Mouse (Mus musculus): ENCODE data around the gene Hes3. TPM values are rescaled to one million over a fixed set of nuclear protein-coding genes. Genes with fewer than 3 reads are reported as not detected.

Hes3 gene
- polyA plus RNA-seq, 1 experiment from 2014 or later = 0.09 TPM

DNA sequence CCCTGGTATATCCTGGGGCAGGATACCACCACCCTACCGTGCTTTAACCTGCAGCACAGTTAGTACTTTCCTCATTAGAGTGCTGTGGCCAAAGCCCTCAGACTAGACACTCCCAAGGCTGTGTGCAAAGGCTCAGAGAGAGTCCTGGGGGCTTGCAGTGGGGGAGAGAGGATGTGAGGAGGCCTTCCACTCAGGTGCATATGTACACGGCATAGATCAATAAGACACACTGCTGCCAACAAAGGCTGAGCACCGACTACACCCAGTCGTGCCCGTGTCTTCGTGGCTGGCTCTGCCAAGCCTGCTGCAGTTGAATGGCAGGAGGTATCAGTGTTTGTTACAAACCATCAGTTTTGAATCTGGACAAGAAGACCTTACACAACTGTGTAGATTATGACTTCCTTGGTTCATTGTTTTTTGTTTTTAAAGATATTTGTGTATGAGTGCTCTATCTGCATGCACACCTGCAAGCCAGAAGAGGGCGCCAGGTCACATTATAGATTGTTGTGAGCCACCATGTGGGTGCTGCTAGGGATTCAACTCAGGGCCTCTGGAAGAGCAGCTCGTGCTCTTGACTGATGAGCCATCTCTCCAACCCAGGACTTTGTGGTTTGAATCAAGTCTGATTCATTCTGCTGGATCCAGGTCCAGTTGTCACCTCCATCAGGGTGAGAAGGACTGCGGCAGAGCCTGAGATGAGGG, 26.4 kb downstream of the Hes3 start:
- 88% methylated on average over 9 of the region's 9 CpGs for WGBS
- no peak for ATAC-seq (ENCODE audit: insufficient number of reproducible peaks, insufficient read depth, low FRiP score, low TSS enrichment)

DNA sequence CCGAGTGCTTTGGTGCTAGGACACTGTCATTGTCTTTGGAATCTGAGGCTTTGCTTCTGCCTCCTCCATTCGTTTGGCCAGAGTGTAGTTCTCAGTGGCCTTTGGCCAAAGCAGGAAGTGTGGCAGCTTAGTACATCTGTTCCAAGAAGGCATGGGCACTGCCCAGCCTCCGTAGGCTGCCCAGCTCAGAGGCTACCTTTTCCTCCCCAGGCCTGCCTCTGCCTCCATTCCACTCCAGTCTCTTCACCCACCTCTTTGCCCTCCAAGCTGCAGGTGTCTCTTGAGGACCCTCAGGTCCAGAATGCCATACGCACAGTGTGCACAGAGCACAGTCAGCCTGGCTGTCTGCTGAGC, 27.3 kb downstream of the Hes3 start:
- H3K27ac ChIP-seq = no peak overlapping the region

More for the DNA sequence above, 26.4 kb downstream of the Hes3 start:
- no peak overlapping the region for H3K4me2 ChIP-seq (replicated peaks)
- no peak overlapping the region for H3K9ac ChIP-seq
- no peak overlapping the region for H3K4me3 ChIP-seq
- no peaks in the 10 kb centered on the region for H3K27me3 ChIP-seq
- no peaks in the 10 kb centered on the region for H3K36me3 ChIP-seq
- H3K4me1 ChIP-seq = peaks cover 34% of the 10 kb centered on the region
- H3K27ac ChIP-seq = no peak overlapping the region
- H3K9me3 ChIP-seq = no peaks in the 10 kb centered on the region

GRCm38 (mm10) chr4:152263512-152264176, 27.8 kb downstream of the Hes3 start:
- no peak overlapping the region for H3K4me3 ChIP-seq
- H3K36me3 ChIP-seq = no peaks in the 10 kb centered on the region
- no peak overlapping the region for H3K9ac ChIP-seq
- 21% methylated on average over 10 of the region's 10 CpGs for WGBS
- no peak overlapping the region for H3K27ac ChIP-seq
- peak; percentile 29; the same call in 1 of the 2 replicates for ATAC-seq (ENCODE audit: insufficient number of reproducible peaks, insufficient read depth, low FRiP score, low TSS enrichment)
- H3K4me2 ChIP-seq (replicated peaks) = 0 out of 2 replicates have a peak overlapping the region, but pooled peaks have one; percentile 5
- H3K4me1 ChIP-seq = peaks cover 34% of the 10 kb centered on the region
- H3K9me3 ChIP-seq = no peaks in the 10 kb centered on the region
- no peaks in the 10 kb centered on the region for H3K27me3 ChIP-seq

More for the DNA sequence above, 27.3 kb downstream of the Hes3 start:
- 47% methylated on average over 4 of the region's 4 CpGs for WGBS
- no peak for ATAC-seq (ENCODE audit: insufficient number of reproducible peaks, insufficient read depth, low FRiP score, low TSS enrichment)
- Histone ChIP-seq H3K9me3 (no peaks in the 10 kb centered on the region), H3K4me2 (replicated peaks) (0 out of 2 replicates have a peak overlapping the region, but pooled peaks have one; percentile 5), H3K27me3 (no peaks in the 10 kb centered on the region), H3K36me3 (no peaks in the 10 kb centered on the region), H3K9ac (no peak overlapping the region), H3K4me3 (no peak overlapping the region), H3K4me1 (peaks cover 34% of the 10 kb centered on the region)

DNA sequence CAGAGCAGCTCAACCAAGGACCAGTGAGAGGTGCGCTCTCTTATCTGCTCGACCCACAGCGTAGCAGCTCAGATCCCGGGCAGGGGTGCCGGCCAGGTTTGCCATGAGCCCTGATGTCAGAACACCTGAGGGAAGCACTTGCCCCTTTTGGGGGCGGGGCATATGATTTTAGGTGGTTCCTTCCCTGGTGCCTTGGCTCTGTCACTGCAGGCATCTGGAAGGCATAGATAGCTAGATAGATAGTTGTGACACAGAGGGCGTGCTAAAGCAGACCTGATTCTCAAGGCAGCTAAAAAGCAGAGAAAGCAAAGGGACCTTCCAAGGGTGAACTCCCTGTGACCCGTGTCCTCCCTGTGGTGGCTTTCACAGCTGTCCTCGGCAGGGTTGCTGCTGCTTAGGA, 28.4 kb downstream of the Hes3 start:
- H3K36me3 ChIP-seq = no peaks in the 10 kb centered on the region
- H3K4me2 ChIP-seq (replicated peaks) = no peak overlapping the region
- 54% methylated on average over 9 of the region's 9 CpGs for WGBS
- H3K9ac ChIP-seq = no peak overlapping the region
- H3K9me3 ChIP-seq = no peaks in the 10 kb centered on the region
- no peaks in the 10 kb centered on the region for H3K27me3 ChIP-seq
- no peak overlapping the region for H3K4me3 ChIP-seq
- H3K27ac ChIP-seq = no peak overlapping the region
- peaks cover 34% of the 10 kb centered on the region for H3K4me1 ChIP-seq
- ATAC-seq (ENCODE audit: insufficient number of reproducible peaks, insufficient read depth, low FRiP score, low TSS enrichment) = no peak

- H3K36me3 ChIP-seq = no peaks in the 10 kb centered on the region
- 56% methylated on average over 9 of the region's 9 CpGs for WGBS
- H3K27ac ChIP-seq = no peak overlapping the region
Measured at GRCm38 (mm10) chr4:152262187-152262586, 29.3 kb downstream of the Hes3 start.

GRCm38 (mm10) chr4:152260451-152260850, 31.0 kb downstream of the Hes3 start:
- H3K4me3 ChIP-seq = no peak overlapping the region
- H3K4me2 ChIP-seq (replicated peaks) = no peak overlapping the region
- no peak overlapping the region for H3K9ac ChIP-seq
- WGBS = 89% methylated on average over 8 of the region's 8 CpGs
- no peak for ATAC-seq (ENCODE audit: insufficient number of reproducible peaks, insufficient read depth, low FRiP score, low TSS enrichment)
- H3K9me3 ChIP-seq = no peaks in the 10 kb centered on the region
- no peaks in the 10 kb centered on the region for H3K36me3 ChIP-seq
- H3K27ac ChIP-seq = no peak overlapping the region
- peaks cover 34% of the 10 kb centered on the region for H3K4me1 ChIP-seq
- H3K27me3 ChIP-seq = no peaks in the 10 kb centered on the region

More at GRCm38 (mm10) chr4:152262187-152262586, 29.3 kb downstream of the Hes3 start:
- ATAC-seq (ENCODE audit: insufficient number of reproducible peaks, insufficient read depth, low FRiP score, low TSS enrichment) = no peak
- H3K27me3 ChIP-seq = no peaks in the 10 kb centered on the region
- no peaks in the 10 kb centered on the region for H3K9me3 ChIP-seq
- no peak overlapping the region for H3K4me2 ChIP-seq (replicated peaks)
- peaks cover 34% of the 10 kb centered on the region for H3K4me1 ChIP-seq
- no peak overlapping the region for H3K4me3 ChIP-seq
- H3K9ac ChIP-seq = no peak overlapping the region

DNA sequence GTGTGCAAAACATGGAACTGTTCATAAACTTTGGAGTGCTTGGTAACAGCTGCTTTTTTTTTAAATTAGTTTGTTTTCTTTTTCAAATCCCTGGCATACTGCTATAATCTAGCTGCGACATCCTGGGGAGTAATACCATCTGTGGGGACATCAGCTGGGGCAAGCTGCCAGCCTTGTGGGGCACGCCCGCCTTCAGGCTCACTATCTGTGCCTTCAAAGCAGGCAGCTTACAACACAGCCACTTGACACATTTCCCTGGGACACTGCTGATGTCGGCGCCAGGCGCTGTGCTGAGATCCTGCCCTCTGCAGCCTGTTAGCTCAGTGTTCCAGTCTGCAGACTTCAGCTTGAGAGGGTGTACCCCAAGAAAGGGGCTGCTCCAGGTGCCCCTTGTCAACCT, 34.4 kb downstream of the Hes3 start:
- H3K27me3 ChIP-seq = no peaks in the 10 kb centered on the region
- H3K36me3 ChIP-seq = no peaks in the 10 kb centered on the region
- H3K27ac ChIP-seq = no peak overlapping the region
- H3K4me3 ChIP-seq = no peak overlapping the region
- peaks cover 12% of the 10 kb centered on the region; the same call in 1 of the 2 replicates for H3K4me1 ChIP-seq
- WGBS = 64% methylated on average over 6 of the region's 6 CpGs
- H3K4me2 ChIP-seq (replicated peaks) = no peak overlapping the region
- H3K9ac ChIP-seq = no peak overlapping the region
- no peaks in the 10 kb centered on the region for H3K9me3 ChIP-seq
- no peak for ATAC-seq (ENCODE audit: insufficient number of reproducible peaks, insufficient read depth, low FRiP score, low TSS enrichment)

GRCm38 (mm10) chr4:152253183-152253759, 38.2 kb downstream of the Hes3 start:
- 67% methylated on average over 9 of the region's 9 CpGs for WGBS
- Histone ChIP-seq H3K4me3 (no peak overlapping the region), H3K27ac (no peak overlapping the region), H3K4me1 (0 out of 2 replicates have a peak, but pooled peaks cover 4% of the 10 kb centered on the region), H3K4me2 (replicated peaks) (no peak overlapping the region), H3K9me3 (no peaks in the 10 kb centered on the region), H3K9ac (no peak overlapping the region), H3K27me3 (no peaks in the 10 kb centered on the region), H3K36me3 (no peaks in the 10 kb centered on the region)
- no peak; the same call in 1 of the 2 replicates for ATAC-seq (ENCODE audit: insufficient number of reproducible peaks, insufficient read depth, low FRiP score, low TSS enrichment)

GRCm38 (mm10) chr4:152250615-152251014, 40.8 kb downstream of the Hes3 start:
- no peaks in the 10 kb centered on the region for H3K9me3 ChIP-seq
- no peak for ATAC-seq (ENCODE audit: insufficient number of reproducible peaks, insufficient read depth, low FRiP score, low TSS enrichment)
- no peak overlapping the region for H3K9ac ChIP-seq
- no peak overlapping the region for H3K4me2 ChIP-seq (replicated peaks)
- H3K27me3 ChIP-seq = no peaks in the 10 kb centered on the region
- H3K4me1 ChIP-seq = 0 out of 2 replicates have a peak, but pooled peaks cover 4% of the 10 kb centered on the region
- no peaks in the 10 kb centered on the region for H3K36me3 ChIP-seq
- H3K27ac ChIP-seq = no peak overlapping the region
- no peak overlapping the region for H3K4me3 ChIP-seq
- WGBS = 87% methylated on average over 6 of the region's 6 CpGs

GRCm38 (mm10) chr4:152247195-152247594, 44.3 kb downstream of the Hes3 start:
- Histone ChIP-seq H3K4me3 (no peak overlapping the region), H3K36me3 (no peaks in the 10 kb centered on the region), H3K4me1 (no peaks in the 10 kb centered on the region), H3K9me3 (no peaks in the 10 kb centered on the region), H3K27ac (no peak overlapping the region), H3K9ac (no peak overlapping the region), H3K4me2 (replicated peaks) (no peak overlapping the region), H3K27me3 (no peaks in the 10 kb centered on the region)
- WGBS = 79% methylated on average over 3 of the region's 3 CpGs
- ATAC-seq (ENCODE audit: insufficient number of reproducible peaks, insufficient read depth, low FRiP score, low TSS enrichment) = no peak

DNA sequence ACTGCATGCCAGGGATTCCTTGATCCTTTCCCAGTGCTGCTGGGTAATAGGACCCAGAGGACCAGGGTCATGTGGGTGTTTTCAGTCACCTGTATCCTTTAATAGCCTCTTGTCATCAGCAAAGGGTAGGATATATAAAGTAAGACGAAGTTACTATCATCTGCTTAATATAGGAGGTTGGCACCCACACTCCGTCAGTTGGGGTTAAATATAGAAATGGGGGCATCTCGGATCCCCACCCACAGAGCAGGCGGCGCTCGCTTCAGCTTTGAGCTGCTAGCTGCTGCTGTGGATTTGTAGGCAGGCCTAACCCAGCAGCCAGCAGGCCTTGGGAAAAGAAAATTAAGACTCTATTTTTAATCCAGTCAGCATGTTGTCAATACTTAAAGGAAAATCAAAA, 45.5 kb downstream of the Hes3 start:
- no peak overlapping the region for H3K9ac ChIP-seq
- ATAC-seq (ENCODE audit: insufficient number of reproducible peaks, insufficient read depth, low FRiP score, low TSS enrichment) = no peak
- H3K36me3 ChIP-seq = no peaks in the 10 kb centered on the region
- H3K4me2 ChIP-seq (replicated peaks) = no peak overlapping the region
- H3K27ac ChIP-seq = no peak overlapping the region
- H3K4me3 ChIP-seq = no peak overlapping the region
- no peaks in the 10 kb centered on the region for H3K9me3 ChIP-seq
- H3K27me3 ChIP-seq = no peaks in the 10 kb centered on the region
- H3K4me1 ChIP-seq = no peaks in the 10 kb centered on the region
- 70% methylated on average over 6 of the region's 6 CpGs for WGBS

Measured in embryonic facial prominence, embryonic 12.5 days (tissue).